ENCODE assay signal across 8 mouse cellular contexts in genomic region chr17:36892362-36892761, GRCm38 (mm10). TPM values are rescaled to one million over a fixed set of nuclear protein-coding genes. Genes with fewer than 3 reads are reported as not detected.
DNase-seq lines count a peak whose midpoint lies in the region; TF ChIP-seq lines count a peak whose summit lies in the region.

No protein-coding gene starts in this region.

- TF ChIP-seq CTCF in spleen, adult 2 months (IDR thresholded peaks at IDR 0.05; ENCODE audit: extremely low read depth, insufficient read depth, insufficient read length, insufficient replicate concordance), result peak; percentile 48; the same call in 1 of the 2 replicates

- no peaks in the 10 kb centered on the region for H3K36me3 ChIP-seq in spleen, adult 2 months (ENCODE audit: control insufficient read depth, insufficient read depth, low read length)

- no peaks in the 10 kb centered on the region for H3K27me3 ChIP-seq in spleen, adult 2 months (ENCODE audit: control insufficient read depth, insufficient read depth, low read length)

- no peak overlapping the region for H3K4me3 ChIP-seq in spleen, adult 2 months (ENCODE audit: extremely low read depth, insufficient read depth, insufficient read length)

- peak; percentile 21 to 68 for DNase-seq in adrenal gland, adult (ENCODE audit: inconsistent age in 2 of 2, low spot score in 1 of 2)
- no peak for DNase-seq in adrenal gland, postnatal 4 days (ENCODE audit: low spot score in 2 of 2)
- peak in 1 of 2 experiments; percentile 23 for DNase-seq in spleen, adult 2 months (ENCODE audit: low read depth in 1 of 2, low spot score in 2 of 2)
- DNase-seq in spleen, adult 12 weeks (ENCODE audit: low spot score), result no peak
- peak; percentile 74 for DNase-seq in embryo, embryonic 11 days
- DNase-seq in kidney, postnatal 14 days, result peak; percentile 34
- DNase-seq in lung, postnatal 25 days (ENCODE audit: low spot score), result peak; percentile 18
- DNase-seq in right cerebral cortex, postnatal 14 days, result peak; percentile 39

- no peak for TF ChIP-seq POLR2A in spleen, adult 2 months (IDR thresholded peaks at IDR 0.05; ENCODE audit: low read depth, low read length)

- H3K4me1 ChIP-seq in spleen, adult 2 months (ENCODE audit: control insufficient read depth, insufficient read depth, insufficient read length), result no peaks in the 10 kb centered on the region

- 3% methylated on average over 2 of the region's 2 CpGs for WGBS in spleen, adult 2 months

- no peak overlapping the region for H3K27ac ChIP-seq in spleen, adult 2 months (ENCODE audit: insufficient read depth, low read length)

RNA-seq across cellular contexts. Expression of gene Trim40, which starts 2.4 kb away (rescaled TPM):
- total RNA-seq in adrenal gland, postnatal 4 days (2021), result under 1 TPM in 1 of 2 experiments, not detected in 1; 0.17 TPM
- polyA plus RNA-seq in spleen, adult 2 months (2012; rRNA removed), result 0.19 TPM in 1 of 2 replicates, not detected in the other

RNA-seq across cellular contexts. Expression of gene Trim31, which starts 5.6 kb away (rescaled TPM):
- total RNA-seq in adrenal gland, postnatal 4 days (2021), result not detected
- polyA plus RNA-seq in spleen, adult 2 months (2012; rRNA removed), result not detected in 2 replicates

RNA-seq across cellular contexts. Expression of gene Trim10, which starts 23.0 kb away (rescaled TPM):
- total RNA-seq in adrenal gland, postnatal 4 days (2021), result 1 to 10 TPM; 5.0 to 9.9 TPM
- 16.8 and 37.0 TPM in 2 replicates for polyA plus RNA-seq in spleen, adult 2 months (2012; rRNA removed)

RNA-seq across cellular contexts. Expression of gene Trim15, which starts 25.4 kb away (rescaled TPM):
- not detected for total RNA-seq in adrenal gland, postnatal 4 days (2021)
- polyA plus RNA-seq in spleen, adult 2 months (2012; rRNA removed), result 0.04 and 0.05 TPM in 2 replicates

RNA-seq across cellular contexts. Expression of gene Rnf39, which starts 50.4 kb away (rescaled TPM):
- 1 to 10 TPM in 1 of 2 experiments, under 1 TPM in 1; 0.31 to 1.1 TPM for total RNA-seq in adrenal gland, postnatal 4 days (2021)
- polyA plus RNA-seq in spleen, adult 2 months (2012; rRNA removed), result 0.20 and 0.23 TPM in 2 replicates

Comparison
In these comparisons a context has a peak if more than half of its experiments do, and no peak if none do; other contexts are left out.
1. DNase-seq: peak in adrenal gland, adult (2 of 2), embryo, embryonic 11 days (single experiment), kidney, postnatal 14 days (single experiment), lung, postnatal 25 days (single experiment) and right cerebral cortex, postnatal 14 days (single experiment); none in adrenal gland, postnatal 4 days (0 of 2) and spleen, adult 12 weeks (single experiment).